Mouse (Mus musculus): ENCODE results near the gene Rab29. TPM values are rescaled to one million over a fixed set of nuclear protein-coding genes. Genes with fewer than 3 reads are reported as not detected.

Gene Rab29
- polyA plus RNA-seq, 2 experiments, result 22.8 to 25.2 TPM

- DNase-seq (ENCODE audit: low spot score) (no peak), ATAC-seq (ENCODE audit: low FRiP score, low read depth) (no peak)
- Histone ChIP-seq H3K4me1 (ENCODE audit: control insufficient read depth, insufficient read depth, low read length) (no peaks in the 10 kb centered on the region), H3K4me3 (replicated peaks; ENCODE audit: low read length) (no peak overlapping the region), H3K9me3 (ENCODE audit: control insufficient read depth, low read length) (no peaks in the 10 kb centered on the region), H3K9ac (ENCODE audit: low read depth, low read length, severe bottlenecking) (no peak overlapping the region), H3K27me3 (ENCODE audit: control insufficient read depth, insufficient read depth, low read length) (no peaks in the 10 kb centered on the region), H3K27ac (replicated peaks; ENCODE audit: low read depth, low read length) (no peak overlapping the region), H3K4me2 (replicated peaks; ENCODE audit: low read depth, low read length, severe bottlenecking) (no peak overlapping the region), H3K36me3 (ENCODE audit: control insufficient read depth, insufficient read depth, low read length) (no peaks in the 10 kb centered on the region)
- 58% methylated on average over 2 of the region's 2 CpGs for WGBS
- no peak for TF ChIP-seq POLR2A (IDR thresholded peaks at IDR 0.05; ENCODE audit: borderline replicate concordance, extremely low read depth, insufficient read depth, insufficient read length)
Observed at GRCm38 (mm10) chr1:131879816-131880215, 12.8 kb downstream of the Rab29 start.

GRCm38 (mm10) chr1:131882787-131883186 lies 15.8 kb downstream of the Rab29 start:
- 62% methylated on average over 2 of the region's 2 CpGs for WGBS

DNA sequence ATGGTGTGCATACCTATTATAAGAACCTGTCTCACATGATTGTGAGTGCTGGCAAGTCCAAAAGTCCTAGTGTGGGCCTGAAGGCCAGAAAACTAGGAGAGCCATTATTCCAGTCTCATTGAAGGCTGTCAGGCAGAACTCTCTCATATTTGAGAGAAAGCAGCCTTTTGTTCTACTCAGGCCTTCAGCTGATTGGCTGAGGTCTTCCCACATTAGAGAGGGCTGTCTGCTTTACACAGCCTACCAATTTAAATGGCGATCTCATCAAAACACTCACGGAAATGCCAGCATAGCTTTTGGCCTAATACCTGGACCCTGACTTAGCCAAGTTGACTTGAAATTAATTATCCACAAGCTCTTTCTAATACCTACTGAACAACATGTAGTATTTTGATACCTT lies 19.1 kb downstream of the Rab29 start:
- Histone ChIP-seq H3K4me2 (replicated peaks; ENCODE audit: low read depth, low read length, severe bottlenecking) (no peak overlapping the region), H3K9me3 (ENCODE audit: control insufficient read depth, low read length) (no peaks in the 10 kb centered on the region), H3K27ac (replicated peaks; ENCODE audit: low read depth, low read length) (no peak overlapping the region), H3K36me3 (ENCODE audit: control insufficient read depth, insufficient read depth, low read length) (no peaks in the 10 kb centered on the region), H3K4me3 (replicated peaks; ENCODE audit: low read length) (no peak overlapping the region), H3K27me3 (ENCODE audit: control insufficient read depth, insufficient read depth, low read length) (no peaks in the 10 kb centered on the region), H3K4me1 (ENCODE audit: control insufficient read depth, insufficient read depth, low read length) (no peaks in the 10 kb centered on the region), H3K9ac (ENCODE audit: low read depth, low read length, severe bottlenecking) (no peak overlapping the region)
- TF ChIP-seq POLR2A (IDR thresholded peaks at IDR 0.05; ENCODE audit: borderline replicate concordance, extremely low read depth, insufficient read depth, insufficient read length), result no peak
- ATAC-seq (ENCODE audit: low FRiP score, low read depth) (no peak), DNase-seq (ENCODE audit: low spot score) (no peak)
- WGBS, result 76% methylated on average over 2 of the region's 2 CpGs

More at GRCm38 (mm10) chr1:131882787-131883186, 15.8 kb downstream of the Rab29 start:
- H3K4me3 ChIP-seq (replicated peaks; ENCODE audit: low read length), result no peak overlapping the region
- H3K36me3 ChIP-seq (ENCODE audit: control insufficient read depth, insufficient read depth, low read length), result no peaks in the 10 kb centered on the region
- DNase-seq (ENCODE audit: low spot score) (no peak), ATAC-seq (ENCODE audit: low FRiP score, low read depth) (no peak)
- no peak for TF ChIP-seq POLR2A (IDR thresholded peaks at IDR 0.05; ENCODE audit: borderline replicate concordance, extremely low read depth, insufficient read depth, insufficient read length)
- no peak overlapping the region for H3K4me2 ChIP-seq (replicated peaks; ENCODE audit: low read depth, low read length, severe bottlenecking)
- no peak overlapping the region for H3K27ac ChIP-seq (replicated peaks; ENCODE audit: low read depth, low read length)
- no peaks in the 10 kb centered on the region for H3K4me1 ChIP-seq (ENCODE audit: control insufficient read depth, insufficient read depth, low read length)
- no peaks in the 10 kb centered on the region for H3K9me3 ChIP-seq (ENCODE audit: control insufficient read depth, low read length)
- H3K9ac ChIP-seq (ENCODE audit: low read depth, low read length, severe bottlenecking), result no peak overlapping the region
- H3K27me3 ChIP-seq (ENCODE audit: control insufficient read depth, insufficient read depth, low read length), result no peaks in the 10 kb centered on the region

GRCm38 (mm10) chr1:131886641-131887040 lies 19.6 kb downstream of the Rab29 start:
- DNase-seq (ENCODE audit: low spot score), result peak; percentile 28
- no peak for TF ChIP-seq POLR2A (IDR thresholded peaks at IDR 0.05; ENCODE audit: borderline replicate concordance, extremely low read depth, insufficient read depth, insufficient read length)
- no peaks in the 10 kb centered on the region for H3K4me1 ChIP-seq (ENCODE audit: control insufficient read depth, insufficient read depth, low read length)
- H3K9me3 ChIP-seq (ENCODE audit: control insufficient read depth, low read length), result no peaks in the 10 kb centered on the region
- H3K9ac ChIP-seq (ENCODE audit: low read depth, low read length, severe bottlenecking), result no peak overlapping the region
- no peaks in the 10 kb centered on the region for H3K27me3 ChIP-seq (ENCODE audit: control insufficient read depth, insufficient read depth, low read length)
- H3K27ac ChIP-seq (replicated peaks; ENCODE audit: low read depth, low read length), result no peak overlapping the region
- H3K36me3 ChIP-seq (ENCODE audit: control insufficient read depth, insufficient read depth, low read length), result no peaks in the 10 kb centered on the region
- no peak overlapping the region for H3K4me3 ChIP-seq (replicated peaks; ENCODE audit: low read length)
- no peak overlapping the region for H3K4me2 ChIP-seq (replicated peaks; ENCODE audit: low read depth, low read length, severe bottlenecking)
- no peak for ATAC-seq (ENCODE audit: low FRiP score, low read depth)
- WGBS, result 70% methylated on average over 3 of the region's 3 CpGs

GRCm38 (mm10) chr1:131890043-131890658 lies 23.1 kb downstream of the Rab29 start:
- no peaks in the 10 kb centered on the region for H3K36me3 ChIP-seq (ENCODE audit: control insufficient read depth, insufficient read depth, low read length)
- H3K9me3 ChIP-seq (ENCODE audit: control insufficient read depth, low read length), result no peaks in the 10 kb centered on the region
- TF ChIP-seq POLR2A (IDR thresholded peaks at IDR 0.05; ENCODE audit: borderline replicate concordance, extremely low read depth, insufficient read depth, insufficient read length), result no peak
- ATAC-seq (ENCODE audit: low FRiP score, low read depth) (no peak), DNase-seq (ENCODE audit: low spot score) (no peak)
- no peak overlapping the region for H3K4me3 ChIP-seq (replicated peaks; ENCODE audit: low read length)
- H3K9ac ChIP-seq (ENCODE audit: low read depth, low read length, severe bottlenecking), result no peak overlapping the region
- 68% methylated on average over 6 of the region's 6 CpGs for WGBS
- H3K4me2 ChIP-seq (replicated peaks; ENCODE audit: low read depth, low read length, severe bottlenecking), result no peak overlapping the region
- no peaks in the 10 kb centered on the region for H3K4me1 ChIP-seq (ENCODE audit: control insufficient read depth, insufficient read depth, low read length)
- H3K27me3 ChIP-seq (ENCODE audit: control insufficient read depth, insufficient read depth, low read length), result no peaks in the 10 kb centered on the region
- H3K27ac ChIP-seq (replicated peaks; ENCODE audit: low read depth, low read length), result no peak overlapping the region

Measured in limb, embryonic 14.5 days (tissue).